Comparison of ENCODE assay signal across 19 mouse cellular contexts in genomic region chr6:140934286-140934685, GRCm38 (mm10).
"Had no signal": no experiment of that assay in that cellular context is flagged by ENCODE, and none has a peak within 500 bp of the region (broad histone marks: within the 10 kb centered on the region; RNA-seq: fewer than 3 reads in every experiment).

No protein-coding gene starts in this region.

- H3K4me1 ChIP-seq: limb, embryonic 10.5 days; limb, embryonic 13.5 days; liver, embryonic 12.5 days; liver, embryonic 15.5 days; midbrain, embryonic 10.5 days; midbrain, embryonic 15.5 days had no signal

- H3K9me3 ChIP-seq: limb, embryonic 10.5 days; limb, embryonic 13.5 days; liver, embryonic 12.5 days; liver, embryonic 15.5 days; midbrain, embryonic 10.5 days; midbrain, embryonic 15.5 days had no signal

- H3K36me3 ChIP-seq: limb, embryonic 10.5 days; limb, embryonic 13.5 days; liver, embryonic 12.5 days; liver, embryonic 15.5 days; midbrain, embryonic 10.5 days; midbrain, embryonic 15.5 days had no signal

- H3K27ac ChIP-seq: kidney, postnatal 0 days; layer of hippocampus, adult 2 months; limb, embryonic 10.5 days; limb, embryonic 13.5 days; liver, embryonic 12.5 days; liver, embryonic 15.5 days; macrophage; midbrain, embryonic 10.5 days; midbrain, embryonic 15.5 days; stomach, postnatal 0 days had no signal

- H3K9ac ChIP-seq: limb, embryonic 13.5 days; liver, embryonic 12.5 days; liver, embryonic 15.5 days; midbrain, embryonic 15.5 days had no signal

- ATAC-seq: liver, embryonic 12.5 days; midbrain, embryonic 15.5 days had no signal

- H3K4me3 ChIP-seq: layer of hippocampus, adult 2 months; limb, embryonic 10.5 days; limb, embryonic 13.5 days; liver, embryonic 12.5 days; liver, embryonic 15.5 days; midbrain, embryonic 10.5 days; midbrain, embryonic 15.5 days had no signal

- H3K27me3 ChIP-seq: limb, embryonic 13.5 days; liver, embryonic 12.5 days; liver, embryonic 15.5 days; midbrain, embryonic 15.5 days had no signal

- H3K4me2 ChIP-seq: limb, embryonic 13.5 days; liver, embryonic 12.5 days; liver, embryonic 15.5 days; midbrain, embryonic 15.5 days had no signal

- DNase-seq: kidney, adult 18-20 months; kidney, adult 9 months; kidney, postnatal 25 days; layer of hippocampus, adult 9-11 months; liver; lung, adult 18-20 months; thymus, adult 2 months; thymus, postnatal 14 days; thymus, postnatal 4 days had no signal
